Mouse (Mus musculus): ENCODE data around the gene Pigg. TPM values are rescaled to one million over a fixed set of nuclear protein-coding genes. Genes with fewer than 3 reads are reported as not detected.

The Pigg gene
- polyA plus RNA-seq, 1 experiment from 2014 or later = 7.5 TPM

- ATAC-seq = peak; percentile 44; the same call in 1 of the 2 replicates
- Histone ChIP-seq H3K36me3 (no peaks in the 10 kb centered on the region), H3K27me3 (replicated peaks) (no peaks in the 10 kb centered on the region), H3K4me1 (replicated peaks) (peaks cover 6% of the 10 kb centered on the region; the same call in 1 of the 2 replicates), H3K9me3 (no peaks in the 10 kb centered on the region), H3K4me3 (replicated peaks) (peak overlapping the region; percentile 82), H3K27ac (no peak overlapping the region), H3K4me2 (replicated peaks) (peak overlapping the region; percentile 83), H3K9ac (peak overlapping the region; percentile 87)
- 5% methylated on average over 16 of the region's 16 CpGs for WGBS
Measured at GRCm38 (mm10) chr5:108313065-108313860, 854 bp downstream of the Pigg start.

GRCm38 (mm10) chr5:108331051-108331450 lies 18.6 kb downstream of the Pigg start:
- Histone ChIP-seq H3K4me2 (replicated peaks) (no peak overlapping the region), H3K27me3 (replicated peaks) (no peaks in the 10 kb centered on the region), H3K36me3 (peaks cover 7% of the 10 kb centered on the region; the same call in 1 of the 2 replicates), H3K4me3 (replicated peaks) (no peak overlapping the region), H3K9me3 (no peaks in the 10 kb centered on the region), H3K4me1 (replicated peaks) (no peaks in the 10 kb centered on the region), H3K9ac (no peak overlapping the region), H3K27ac (no peak overlapping the region)
- no peak for ATAC-seq
- 85% methylated on average over 1 of the region's 1 CpGs for WGBS

- Histone ChIP-seq H3K4me1 (replicated peaks) (no peaks in the 10 kb centered on the region), H3K27me3 (replicated peaks) (no peaks in the 10 kb centered on the region), H3K4me3 (replicated peaks) (no peak overlapping the region), H3K27ac (no peak overlapping the region), H3K4me2 (replicated peaks) (no peak overlapping the region), H3K36me3 (peaks cover 7% of the 10 kb centered on the region; the same call in 1 of the 2 replicates), H3K9ac (no peak overlapping the region), H3K9me3 (no peaks in the 10 kb centered on the region)
- no peak for ATAC-seq
- WGBS = 46% methylated on average over 4 of the region's 4 CpGs
Measured at GRCm38 (mm10) chr5:108337385-108337784, 25.0 kb downstream of the Pigg start.

GRCm38 (mm10) chr5:108338049-108338448 lies 25.6 kb downstream of the Pigg start:
- Histone ChIP-seq H3K4me1 (replicated peaks) (no peaks in the 10 kb centered on the region), H3K4me2 (replicated peaks) (no peak overlapping the region), H3K36me3 (0 out of 2 replicates have a peak, but pooled peaks cover 3% of the 10 kb centered on the region), H3K27me3 (replicated peaks) (no peaks in the 10 kb centered on the region), H3K9ac (no peak overlapping the region), H3K9me3 (no peaks in the 10 kb centered on the region), H3K4me3 (replicated peaks) (no peak overlapping the region), H3K27ac (no peak overlapping the region)
- WGBS = 62% methylated on average over 3 of the region's 3 CpGs
- ATAC-seq = no peak

GRCm38 (mm10) chr5:108343680-108344170 lies 31.3 kb downstream of the Pigg start:
- H3K4me3 ChIP-seq (replicated peaks) = no peak overlapping the region
- H3K36me3 ChIP-seq = peaks cover 14% of the 10 kb centered on the region; the same call in 1 of the 2 replicates
- no peak overlapping the region for H3K27ac ChIP-seq
- ATAC-seq = no peak
- 88% methylated on average over 4 of the region's 4 CpGs for WGBS
- H3K4me1 ChIP-seq (replicated peaks) = no peaks in the 10 kb centered on the region
- H3K27me3 ChIP-seq (replicated peaks) = no peaks in the 10 kb centered on the region
- no peaks in the 10 kb centered on the region for H3K9me3 ChIP-seq
- H3K9ac ChIP-seq = no peak overlapping the region
- no peak overlapping the region for H3K4me2 ChIP-seq (replicated peaks)

GRCm38 (mm10) chr5:108345313-108346071 lies 33.1 kb downstream of the Pigg start:
- no peak for ATAC-seq
- Histone ChIP-seq H3K4me2 (replicated peaks) (no peak overlapping the region), H3K9ac (no peak overlapping the region), H3K4me1 (replicated peaks) (no peaks in the 10 kb centered on the region), H3K27me3 (replicated peaks) (no peaks in the 10 kb centered on the region), H3K36me3 (peaks cover 11% of the 10 kb centered on the region; the same call in 1 of the 2 replicates), H3K9me3 (no peaks in the 10 kb centered on the region), H3K27ac (no peak overlapping the region), H3K4me3 (replicated peaks) (no peak overlapping the region)
- WGBS = 84% methylated on average over 10 of the region's 10 CpGs

- Histone ChIP-seq H3K27ac (no peak overlapping the region), H3K27me3 (replicated peaks) (no peaks in the 10 kb centered on the region), H3K4me2 (replicated peaks) (no peak overlapping the region), H3K9ac (no peak overlapping the region), H3K9me3 (no peaks in the 10 kb centered on the region), H3K36me3 (peaks cover 11% of the 10 kb centered on the region; the same call in 1 of the 2 replicates), H3K4me3 (replicated peaks) (no peak overlapping the region), H3K4me1 (replicated peaks) (no peaks in the 10 kb centered on the region)
- WGBS = 83% methylated on average over 6 of the region's 6 CpGs
- no peak for ATAC-seq
Measured at GRCm38 (mm10) chr5:108347843-108348242, 35.4 kb downstream of the Pigg start.

- no peak for ATAC-seq
- Histone ChIP-seq H3K27ac (no peak overlapping the region), H3K9me3 (no peaks in the 10 kb centered on the region), H3K4me3 (replicated peaks) (no peak overlapping the region), H3K4me2 (replicated peaks) (no peak overlapping the region), H3K9ac (no peak overlapping the region), H3K27me3 (replicated peaks) (no peaks in the 10 kb centered on the region), H3K36me3 (peaks cover 8% of the 10 kb centered on the region; the same call in 1 of the 2 replicates), H3K4me1 (replicated peaks) (no peaks in the 10 kb centered on the region)
- 93% methylated on average over 9 of the region's 9 CpGs for WGBS
Measured at GRCm38 (mm10) chr5:108349511-108350148, 37.2 kb downstream of the Pigg start.

GRCm38 (mm10) chr5:108354056-108354455 lies 41.6 kb downstream of the Pigg start:
- no peak overlapping the region for H3K27ac ChIP-seq
- ATAC-seq = no peak
- H3K4me3 ChIP-seq (replicated peaks) = no peak overlapping the region
- H3K9me3 ChIP-seq = no peaks in the 10 kb centered on the region
- no peak overlapping the region for H3K9ac ChIP-seq
- no peak overlapping the region for H3K4me2 ChIP-seq (replicated peaks)
- no peaks in the 10 kb centered on the region for H3K27me3 ChIP-seq (replicated peaks)
- no peaks in the 10 kb centered on the region for H3K4me1 ChIP-seq (replicated peaks)
- 76% methylated on average over 2 of the region's 2 CpGs for WGBS
- no peaks in the 10 kb centered on the region for H3K36me3 ChIP-seq

GRCm38 (mm10) chr5:108357862-108358261 lies 45.5 kb downstream of the Pigg start:
- no peaks in the 10 kb centered on the region for H3K4me1 ChIP-seq (replicated peaks)
- H3K9ac ChIP-seq = no peak overlapping the region
- no peaks in the 10 kb centered on the region for H3K9me3 ChIP-seq
- H3K27me3 ChIP-seq (replicated peaks) = 0 out of 2 replicates have a peak, but pooled peaks cover 2% of the 10 kb centered on the region
- ATAC-seq = no peak
- WGBS = 81% methylated on average over 1 of the region's 1 CpGs
- H3K4me2 ChIP-seq (replicated peaks) = no peak overlapping the region
- no peaks in the 10 kb centered on the region for H3K36me3 ChIP-seq
- H3K4me3 ChIP-seq (replicated peaks) = no peak overlapping the region
- H3K27ac ChIP-seq = no peak overlapping the region

GRCm38 (mm10) chr5:108359491-108359890 lies 47.1 kb downstream of the Pigg start:
- no peak for ATAC-seq
- H3K9ac ChIP-seq = no peak overlapping the region

GRCm38 (mm10) chr5:108360211-108360610 lies 47.8 kb downstream of the Pigg start:
- Histone ChIP-seq H3K36me3 (no peaks in the 10 kb centered on the region), H3K27ac (no peak overlapping the region), H3K4me1 (replicated peaks) (no peaks in the 10 kb centered on the region), H3K4me3 (replicated peaks) (no peak overlapping the region), H3K27me3 (replicated peaks) (peaks cover 24% of the 10 kb centered on the region), H3K9ac (no peak overlapping the region), H3K9me3 (no peaks in the 10 kb centered on the region), H3K4me2 (replicated peaks) (no peak overlapping the region)
- 80% methylated on average over 4 of the region's 4 CpGs for WGBS
- no peak for ATAC-seq

More at GRCm38 (mm10) chr5:108359491-108359890, 47.1 kb downstream of the Pigg start:
- Histone ChIP-seq H3K4me1 (replicated peaks) (no peaks in the 10 kb centered on the region), H3K36me3 (no peaks in the 10 kb centered on the region), H3K27ac (no peak overlapping the region), H3K27me3 (replicated peaks) (peaks cover 17% of the 10 kb centered on the region), H3K9me3 (no peaks in the 10 kb centered on the region), H3K4me2 (replicated peaks) (no peak overlapping the region), H3K4me3 (replicated peaks) (no peak overlapping the region)
- 81% methylated on average over 9 of the region's 9 CpGs for WGBS
